ENCODE assay signal across 14 mouse cellular contexts in genomic region chr2:5296749-5297545, GRCm38 (mm10).
"Had no signal": no experiment of that assay in that cellular context is flagged by ENCODE, and none has a peak within 500 bp of the region (broad histone marks: within the 10 kb centered on the region; RNA-seq: fewer than 3 reads in every experiment).

No protein-coding gene starts in this region.

- H3K4me1 ChIP-seq: limb, embryonic 10.5 days; liver, embryonic 15.5 days; midbrain, embryonic 12.5 days; neural tube, embryonic 13.5 days had no signal

- H3K27me3 ChIP-seq: liver, embryonic 15.5 days; midbrain, embryonic 12.5 days; neural tube, embryonic 13.5 days had no signal

- H3K9me3 ChIP-seq: limb, embryonic 10.5 days; liver, embryonic 15.5 days; midbrain, embryonic 12.5 days; neural tube, embryonic 13.5 days had no signal

- H3K27ac ChIP-seq: layer of hippocampus, adult 2 months; limb, embryonic 10.5 days; liver, embryonic 15.5 days; macrophage; midbrain, embryonic 12.5 days; neural tube, embryonic 13.5 days had no signal

- H3K4me2 ChIP-seq: liver, embryonic 11.5 days; liver, embryonic 15.5 days; midbrain, embryonic 12.5 days; neural tube, embryonic 13.5 days had no signal

- H3K36me3 ChIP-seq: limb, embryonic 10.5 days; liver, embryonic 15.5 days; midbrain, embryonic 12.5 days; neural tube, embryonic 13.5 days had no signal

- H3K4me3 ChIP-seq: layer of hippocampus, adult 2 months; limb, embryonic 10.5 days; liver, embryonic 15.5 days; midbrain, embryonic 12.5 days; neural tube, embryonic 13.5 days had no signal

- DNase-seq: kidney, postnatal 10 days; kidney, postnatal 4 days; lung, adult 2 months; lung, postnatal 10 days; right cerebral cortex, postnatal 14 days; thymus, postnatal 36 days had no signal

- H3K9ac ChIP-seq: liver, embryonic 15.5 days; midbrain, embryonic 12.5 days; neural tube, embryonic 13.5 days had no signal

- ATAC-seq: midbrain, embryonic 16.5 days had no signal
